Mouse (Mus musculus) bone marrow macrophage, adult 2 months (primary cell): Measurements from ENCODE around the gene Rapgef4.

Source experiments
- CTCF ChIP-seq: IDR thresholded peaks from 2 replicates; pipeline ENCODE4 v1.5.1; 2012; ENCODE audit warnings: low read depth, mild to moderate bottlenecking, low read length, moderate library complexity
- POLR2A ChIP-seq: IDR thresholded peaks from 2 replicates; pipeline ENCODE4 v1.6.1; 2012; ENCODE audit warnings: mild to moderate bottlenecking, low read depth, low read length, borderline replicate concordance

DNA sequence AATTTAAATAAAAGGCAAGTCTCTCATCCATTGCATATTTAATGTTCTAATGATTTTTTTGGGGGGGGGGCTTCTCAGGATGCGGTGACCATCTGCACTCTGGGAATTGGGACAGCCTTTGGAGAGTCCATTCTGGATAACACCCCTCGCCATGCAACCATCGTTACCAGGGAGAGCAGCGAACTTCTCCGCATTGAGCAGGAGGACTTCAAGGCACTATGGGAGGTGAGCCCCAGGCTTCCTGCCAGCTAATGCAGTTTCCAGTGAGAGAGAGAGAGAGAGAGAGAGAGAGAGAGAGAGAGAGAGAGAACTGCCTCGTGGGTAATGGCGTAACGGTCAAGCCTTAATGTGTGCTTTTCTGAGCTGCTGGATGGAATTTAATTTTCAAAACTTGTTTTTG, 64.0 kb downstream of the Rapgef4 start:
- no peak for TF ChIP-seq CTCF
- TF ChIP-seq POLR2A = no peak
